Mouse (Mus musculus) heart, adult 18-20 months (tissue): ENCODE results near the gene Fndc11. TPM values are rescaled to one million over a fixed set of nuclear protein-coding genes. Genes with fewer than 3 reads are reported as not detected.

Experiments
- DNase-seq, 2 experiments: peaks; one replicate each; pipeline ENCODE4 v3.0.0; 2021 to 2022; ENCODE audit warnings: mixed read lengths in 1 of 2
- total RNA-seq, 2 experiments: library from RNA; stranded (reverse); gene quantifications; 2 replicates each; pipeline ENCODE4 v1.2.3; 2021

The Fndc11 gene
- total RNA-seq, 2 experiments from 2014 or later = not detected

DNA sequence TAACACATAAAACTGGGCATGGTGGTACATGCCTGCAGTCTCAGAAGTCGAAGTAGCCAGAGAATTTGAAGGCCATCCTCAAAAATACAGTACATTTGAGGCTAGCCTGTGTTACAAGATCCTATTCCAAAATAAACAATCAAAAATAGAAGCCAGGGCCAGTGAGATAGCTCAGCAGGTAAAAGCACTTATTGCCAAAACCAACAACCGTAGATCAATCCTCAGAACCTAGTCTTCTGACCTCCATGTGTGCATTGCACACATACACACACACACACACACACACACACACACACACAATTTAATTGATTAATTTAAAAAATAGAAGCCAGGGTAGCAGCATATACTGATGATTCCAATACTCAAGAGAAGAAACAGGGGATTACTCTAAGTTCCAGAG, 47.0 kb downstream of the Fndc11 start:
- DNase-seq = no peak

DNA sequence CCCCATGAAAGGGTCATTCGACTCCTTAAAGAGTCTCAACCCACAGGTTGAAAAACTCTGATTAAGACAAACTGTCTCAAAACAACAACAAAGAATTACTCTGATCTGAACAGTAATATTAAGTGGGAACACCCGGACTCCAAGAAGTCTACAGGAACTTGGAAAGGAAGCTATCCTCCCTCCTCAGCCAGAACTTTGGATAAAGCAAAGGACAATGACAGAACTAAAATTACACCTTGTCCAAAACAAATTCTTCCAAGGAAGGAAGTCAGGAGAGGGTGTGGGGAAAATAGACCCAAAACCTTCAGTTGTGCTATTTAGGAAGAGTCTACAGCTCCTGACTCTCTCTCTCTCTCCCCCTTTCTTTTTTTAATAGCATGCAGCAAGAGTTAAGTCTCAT, 52.3 kb downstream of the Fndc11 start:
- DNase-seq = peak in 1 of 2 experiments; percentile 56

Other genes with a start within 250 kb of the Fndc11 start
- under 1 TPM; 0.37 to 0.46 TPM for gene Col20a1, start 233.5 kb upstream of the Fndc11 start, total RNA-seq
- not detected for gene Chrna4, start 176.5 kb upstream of the Fndc11 start, total RNA-seq
- under 1 TPM in 1 of 2 experiments, not detected in 1; 0.03 TPM for gene Kcnq2, start 84.7 kb upstream of the Fndc11 start, total RNA-seq
- 1,000 to 10,000 TPM; 1,477 to 1,557 TPM for gene Eef1a2, start 63.0 kb upstream of the Fndc11 start, total RNA-seq
- 10 to 100 TPM; 47.6 to 56.8 TPM for gene Ppdpf, start 32.8 kb upstream of the Fndc11 start, total RNA-seq
- gene Ptk6, start 17.2 kb upstream of the Fndc11 start, total RNA-seq = under 1 TPM in 1 of 2 experiments, not detected in 1; 0.08 TPM
- gene Srms, start 6.8 kb upstream of the Fndc11 start, total RNA-seq = under 1 TPM; 0.35 to 0.44 TPM
- gene Helz2, start 22.0 kb downstream of the Fndc11 start, total RNA-seq = 10 to 100 TPM in 1 of 2 experiments, 1 to 10 TPM in 1; 8.4 to 11.1 TPM
- 1 to 10 TPM; 8.9 to 9.5 TPM for gene Gmeb2, start 68.0 kb downstream of the Fndc11 start, total RNA-seq
- gene Stmn3, start 94.5 kb downstream of the Fndc11 start, total RNA-seq = under 1 TPM in 1 of 2 experiments, not detected in 1; 0.41 TPM
- 10 to 100 TPM in 1 of 2 experiments, 1 to 10 TPM in 1; 7.2 to 11.3 TPM for gene Rtel1, start 99.7 kb downstream of the Fndc11 start, total RNA-seq
- 10 to 100 TPM; 15.3 to 18.0 TPM for gene Zgpat, start 144.9 kb downstream of the Fndc11 start, total RNA-seq
- gene Arfrp1, start 145.4 kb downstream of the Fndc11 start, total RNA-seq = 10 to 100 TPM; 50.7 to 65.7 TPM
- gene Lime1, start 160.1 kb downstream of the Fndc11 start, total RNA-seq = 1 to 10 TPM; 3.3 to 6.3 TPM
- gene Zbtb46, start 239.4 kb downstream of the Fndc11 start, total RNA-seq = 10 to 100 TPM in 1 of 2 experiments, 1 to 10 TPM in 1; 9.4 to 11.2 TPM